Mouse (Mus musculus) liver, embryonic 13.5 days (tissue): ENCODE measurements around the gene Stx1b. TPM values are rescaled to one million over a fixed set of nuclear protein-coding genes. Genes with fewer than 3 reads are reported as not detected.
"Not testable (repeated sequence)": the region's sequence is repeated elsewhere in the genome, so short reads cannot be mapped to it uniquely, and the experiment has no call there.

ENCODE experiments used
- ATAC-seq: fragments of 200-750 bp; cut with Nextera tagmentation; 2 replicates; pipeline ENCODE4 v1.8.0; 2017; ENCODE audit warnings: low read depth, mild to moderate bottlenecking, moderate number of reproducible peaks, moderate library complexity
- DNase-seq: peaks from one replicate; pipeline ENCODE4 v3.0.0; 2022
- H3K27ac ChIP-seq: fragments of 300-500 bp; sonication (generic); 2 replicates; pipeline ENCODE4 v1.5.1; 2015; ENCODE audit warnings: moderate library complexity, mild to moderate bottlenecking, inconsistent platforms
- H3K27me3 ChIP-seq: fragments of 300-500 bp; sonication (generic); 2 replicates; pipeline ENCODE4 v1.6.1; 2015; ENCODE audit warnings: mild to moderate bottlenecking, inconsistent platforms
- H3K36me3 ChIP-seq: fragments of 300-500 bp; sonication (generic); 2 replicates; pipeline ENCODE4 v1.6.1; 2015; ENCODE audit warnings: mild to moderate bottlenecking, inconsistent platforms
- H3K4me1 ChIP-seq: fragments of 300-500 bp; sonication (generic); replicated peaks from 2 replicates; pipeline ENCODE4 v1.6.1; 2015; ENCODE audit warnings: inconsistent platforms
- H3K4me2 ChIP-seq: fragments of 300-500 bp; sonication (generic); 2 replicates; pipeline ENCODE4 v1.6.1; 2015; ENCODE audit warnings: inconsistent platforms, mild to moderate bottlenecking, moderate library complexity
- H3K4me3 ChIP-seq: fragments of 300-500 bp; sonication (generic); replicated peaks from 2 replicates; pipeline ENCODE4 v1.5.1; 2015; ENCODE audit warnings: mild to moderate bottlenecking, inconsistent platforms
- H3K9ac ChIP-seq: fragments of 300-500 bp; sonication (generic); 2 replicates; pipeline ENCODE4 v1.6.1; 2015; ENCODE audit warnings: mild to moderate bottlenecking, inconsistent platforms
- H3K9me3 ChIP-seq: fragments of 300-500 bp; sonication (generic); replicated peaks from 2 replicates; pipeline ENCODE4 v1.6.1; 2016; ENCODE audit warnings: inconsistent platforms
- WGBS: fragments of 180-500 bp; shearing (Covaris S2); methylation state at CpG from one replicate; pipeline ENCODE4 v1.1.7; 2015; ENCODE audit not compliant: insufficient replicate concordance; 5-methylcytosine and 5-hydroxymethylcytosine counted together
- polyA plus RNA-seq: library from polyadenylated mRNA; unstranded; fragments of >200 nt; fragmentation: Nextera tagmentation; extraction: Ambion mirVana; gene quantifications from 2 replicates; pipeline ENCODE4 v1.2.1, GENCODE M21; 2015

Gene Stx1b
- polyA plus RNA-seq, 1 experiment from 2014 or later, result 0.41 TPM

GRCm38 (mm10) chr7:127840886-127841285 lies 16.5 kb upstream of the Stx1b start:
- H3K4me3 ChIP-seq, result peak overlapping the region; percentile 79
- H3K9ac ChIP-seq, result peak overlapping the region; percentile 85
- 5% methylated on average over 15 of the region's 15 CpGs for WGBS
- H3K36me3 ChIP-seq, result peaks cover 21% of the 10 kb centered on the region
- H3K27me3 ChIP-seq, result no peaks in the 10 kb centered on the region
- peak overlapping the region; percentile 100 for H3K4me2 ChIP-seq
- peak; percentile 30 for DNase-seq
- peaks cover 20% of the 10 kb centered on the region for H3K4me1 ChIP-seq
- H3K27ac ChIP-seq, result peak overlapping the region; percentile 92
- peak; percentile 6 for ATAC-seq
- no peaks in the 10 kb centered on the region for H3K9me3 ChIP-seq

- Histone ChIP-seq H3K4me1 (peaks cover 20% of the 10 kb centered on the region), H3K36me3 (peaks cover 16% of the 10 kb centered on the region)
- H3K9ac ChIP-seq, DNase-seq, H3K4me2 ChIP-seq, H3K4me3 ChIP-seq, H3K27me3 ChIP-seq, H3K27ac ChIP-seq, ATAC-seq, H3K9me3 ChIP-seq: not testable (repeated sequence)
- 77% methylated on average over 2 of the region's 2 CpGs for WGBS
Measured at GRCm38 (mm10) chr7:127840031-127840430, 15.7 kb upstream of the Stx1b start.

- DNase-seq, H3K4me3 ChIP-seq, H3K9me3 ChIP-seq, H3K27me3 ChIP-seq, H3K4me2 ChIP-seq, H3K9ac ChIP-seq, H3K36me3 ChIP-seq, H3K27ac ChIP-seq, ATAC-seq: not testable (repeated sequence)
- WGBS, result 85% methylated on average over 4 of the region's 4 CpGs
- peaks cover 17% of the 10 kb centered on the region for H3K4me1 ChIP-seq
Measured at GRCm38 (mm10) chr7:127837878-127838277, 13.5 kb upstream of the Stx1b start.

GRCm38 (mm10) chr7:127837473-127837872 lies 13.1 kb upstream of the Stx1b start:
- Histone ChIP-seq H3K9ac (no peak overlapping the region), H3K4me1 (peaks cover 13% of the 10 kb centered on the region), H3K36me3 (no peaks in the 10 kb centered on the region), H3K4me3 (no peak overlapping the region), H3K9me3 (no peaks in the 10 kb centered on the region), H3K4me2 (no peak overlapping the region), H3K27ac (no peak overlapping the region), H3K27me3 (no peaks in the 10 kb centered on the region)
- no peak for DNase-seq
- no peak for ATAC-seq
- WGBS, result 88% methylated on average over 5 of the region's 5 CpGs

- ATAC-seq, result no peak
- H3K4me1 ChIP-seq, result peaks cover 5% of the 10 kb centered on the region
- no peaks in the 10 kb centered on the region for H3K27me3 ChIP-seq
- H3K4me3 ChIP-seq, result no peak overlapping the region
- H3K4me2 ChIP-seq, result no peak overlapping the region
- no peaks in the 10 kb centered on the region for H3K36me3 ChIP-seq
- H3K9me3 ChIP-seq, result no peaks in the 10 kb centered on the region
- H3K27ac ChIP-seq, result no peak overlapping the region
- H3K9ac ChIP-seq, result no peak overlapping the region
- 80% methylated on average over 2 of the region's 2 CpGs for WGBS
- no peak for DNase-seq
Measured at GRCm38 (mm10) chr7:127835550-127835949, 11.2 kb upstream of the Stx1b start.

GRCm38 (mm10) chr7:127823236-127824171 lies 845 bp downstream of the Stx1b start:
- Histone ChIP-seq H3K27me3 (peaks cover 26% of the 10 kb centered on the region), H3K4me3 (peak overlapping the region; percentile 40), H3K4me1 (peaks cover 12% of the 10 kb centered on the region; the same call in 1 of the 2 replicates), H3K36me3 (no peaks in the 10 kb centered on the region), H3K4me2 (peak overlapping the region; percentile 38), H3K27ac (no peak overlapping the region), H3K9ac (no peak overlapping the region), H3K9me3 (no peaks in the 10 kb centered on the region)
- DNase-seq (no peak), ATAC-seq (no peak)
- WGBS, result 69% methylated on average over 11 of the region's 11 CpGs

- H3K4me2 ChIP-seq, result no peak overlapping the region
- 76% methylated on average over 3 of the region's 3 CpGs for WGBS
- no peaks in the 10 kb centered on the region for H3K9me3 ChIP-seq
- ATAC-seq, result no peak
- peaks cover 12% of the 10 kb centered on the region; the same call in 1 of the 2 replicates for H3K4me1 ChIP-seq
- peaks cover 26% of the 10 kb centered on the region for H3K27me3 ChIP-seq
- no peak overlapping the region for H3K27ac ChIP-seq
- no peak for DNase-seq
- H3K4me3 ChIP-seq, result no peak overlapping the region
- H3K36me3 ChIP-seq, result no peaks in the 10 kb centered on the region
- H3K9ac ChIP-seq, result no peak overlapping the region
Measured at GRCm38 (mm10) chr7:127822494-127822893, 1.9 kb downstream of the Stx1b start.

GRCm38 (mm10) chr7:127820836-127821509 lies 3.4 kb downstream of the Stx1b start:
- WGBS, result 42% methylated on average over 13 of the region's 13 CpGs
- peaks cover 19% of the 10 kb centered on the region for H3K4me1 ChIP-seq
- H3K9me3 ChIP-seq, result no peaks in the 10 kb centered on the region
- H3K4me2 ChIP-seq, result no peak overlapping the region
- no peak overlapping the region for H3K4me3 ChIP-seq
- peak overlapping the region; percentile 39; the same call in 1 of the 2 replicates for H3K27ac ChIP-seq
- no peaks in the 10 kb centered on the region for H3K36me3 ChIP-seq
- H3K27me3 ChIP-seq, result peaks cover 24% of the 10 kb centered on the region
- H3K9ac ChIP-seq, result no peak overlapping the region
- DNase-seq (no peak), ATAC-seq (no peak)

- Histone ChIP-seq H3K9ac (no peak overlapping the region), H3K4me2 (no peak overlapping the region), H3K27me3 (no peaks in the 10 kb centered on the region), H3K27ac (no peak overlapping the region), H3K4me1 (peaks cover 34% of the 10 kb centered on the region), H3K36me3 (no peaks in the 10 kb centered on the region), H3K9me3 (no peaks in the 10 kb centered on the region), H3K4me3 (no peak overlapping the region)
- ATAC-seq (no peak), DNase-seq (no peak)
- WGBS, result 78% methylated on average over 5 of the region's 5 CpGs
Measured at GRCm38 (mm10) chr7:127817776-127818175, 6.6 kb downstream of the Stx1b start.

GRCm38 (mm10) chr7:127817053-127817452 lies 7.3 kb downstream of the Stx1b start:
- no peak overlapping the region for H3K4me2 ChIP-seq
- ATAC-seq (no peak), DNase-seq (no peak)
- no peaks in the 10 kb centered on the region for H3K36me3 ChIP-seq
- WGBS, result 61% methylated on average over 7 of the region's 7 CpGs
- H3K27me3 ChIP-seq, result no peaks in the 10 kb centered on the region
- no peak overlapping the region for H3K27ac ChIP-seq
- H3K9ac ChIP-seq, result no peak overlapping the region
- H3K9me3 ChIP-seq, result no peaks in the 10 kb centered on the region
- no peak overlapping the region for H3K4me3 ChIP-seq
- peaks cover 40% of the 10 kb centered on the region for H3K4me1 ChIP-seq

- Histone ChIP-seq H3K4me3 (no peak overlapping the region), H3K27ac (peak overlapping the region; percentile 67; the same call in 1 of the 2 replicates), H3K4me2 (no peak overlapping the region), H3K9ac (no peak overlapping the region; the same call in 1 of the 2 replicates), H3K36me3 (no peaks in the 10 kb centered on the region), H3K27me3 (no peaks in the 10 kb centered on the region), H3K9me3 (no peaks in the 10 kb centered on the region), H3K4me1 (peaks cover 38% of the 10 kb centered on the region)
- 46% methylated on average over 15 of the region's 15 CpGs for WGBS
- ATAC-seq (peak; percentile 32), DNase-seq (no peak)
Measured at GRCm38 (mm10) chr7:127815954-127816821, 8.2 kb downstream of the Stx1b start.
